Mouse (Mus musculus) urinary bladder, adult 2 months (tissue): Measurements from ENCODE around the gene Iqschfp. TPM values are rescaled to one million over a fixed set of nuclear protein-coding genes. Genes with fewer than 3 reads are reported as not detected.
A peak's percentile ranks its signal among the peaks of the same experiment; 100 is the strongest.

ENCODE experiments used
- DNase-seq: peaks from one replicate; pipeline ENCODE4 v3.0.0; 2022; ENCODE audit warnings: low spot score
- polyA plus RNA-seq: library from polyadenylated mRNA; depleted of rRNA; stranded (reverse); fragments of >200 nt; gene quantifications from 2 replicates; pipeline ENCODE4 v1.2.3, GENCODE M21; 2012

The Iqschfp gene
- polyA plus RNA-seq, 1 experiment: not detected

- DNase-seq: no peak
These were observed 600.5 kb downstream of the Iqschfp start for GRCm38 (mm10) chr3:68492513-68492912.

GRCm38 (mm10) chr3:68493170-68493585 lies 601.1 kb downstream of the Iqschfp start:
- DNase-seq: peak; percentile 52

- peak; percentile 77 for DNase-seq
These were observed 601.7 kb downstream of the Iqschfp start for GRCm38 (mm10) chr3:68493586-68494295.

GRCm38 (mm10) chr3:68494296-68495095 lies 602.5 kb downstream of the Iqschfp start:
- DNase-seq: no peak

- peak; percentile 47 for DNase-seq
These were observed 603.2 kb downstream of the Iqschfp start for GRCm38 (mm10) chr3:68495096-68495735.

- DNase-seq: peak; percentile 29
These were observed 603.8 kb downstream of the Iqschfp start for GRCm38 (mm10) chr3:68495736-68496242.

GRCm38 (mm10) chr3:68496513-68496912 lies 604.5 kb downstream of the Iqschfp start:
- no peak for DNase-seq

- DNase-seq: no peak
These were observed 607.6 kb downstream of the Iqschfp start for GRCm38 (mm10) chr3:68499532-68500152.

- no peak for DNase-seq
These were observed 612.8 kb downstream of the Iqschfp start for GRCm38 (mm10) chr3:68504838-68505237.

- DNase-seq: no peak
These were observed 614.8 kb downstream of the Iqschfp start for GRCm38 (mm10) chr3:68506769-68507318.

- no peak for DNase-seq
These were observed 616.6 kb downstream of the Iqschfp start for GRCm38 (mm10) chr3:68508629-68509028.

GRCm38 (mm10) chr3:68510872-68511271 lies 618.8 kb downstream of the Iqschfp start:
- no peak for DNase-seq

GRCm38 (mm10) chr3:68511744-68512143 lies 619.7 kb downstream of the Iqschfp start:
- no peak for DNase-seq

- no peak for DNase-seq
These were observed 620.3 kb downstream of the Iqschfp start for GRCm38 (mm10) chr3:68512327-68512726.

GRCm38 (mm10) chr3:68513340-68514119 lies 621.5 kb downstream of the Iqschfp start:
- DNase-seq: no peak

GRCm38 (mm10) chr3:68514120-68514497 lies 622.1 kb downstream of the Iqschfp start:
- DNase-seq: no peak

GRCm38 (mm10) chr3:68514717-68515116 lies 622.7 kb downstream of the Iqschfp start:
- DNase-seq: no peak

- no peak for DNase-seq
These were observed 624.5 kb downstream of the Iqschfp start for GRCm38 (mm10) chr3:68516393-68517081.

GRCm38 (mm10) chr3:68517236-68517635 lies 625.2 kb downstream of the Iqschfp start:
- DNase-seq: no peak

GRCm38 (mm10) chr3:68518041-68518440 lies 626.0 kb downstream of the Iqschfp start:
- DNase-seq: no peak
